Mouse (Mus musculus): ENCODE measurements around the gene Uqcrh. TPM values are rescaled to one million over a fixed set of nuclear protein-coding genes. Genes with fewer than 3 reads are reported as not detected.

The Uqcrh gene
- total and polyA plus RNA-seq, 2 experiments = 193 to 609 TPM

- no peaks in the 10 kb centered on the region for H3K27me3 ChIP-seq (ENCODE audit: control insufficient read depth, insufficient read depth, low read length)
- peaks cover 21% of the 10 kb centered on the region for H3K79me2 ChIP-seq (ENCODE audit: control insufficient read depth, insufficient read depth, low read length)
- no peak overlapping the region for H3K27ac ChIP-seq (replicated peaks; ENCODE audit: insufficient read depth, low read depth, low read length)
- H3K4me3 ChIP-seq (ENCODE audit: insufficient read depth, low read depth, low read length) = no peak overlapping the region
- peak; percentile 61 for DNase-seq (ENCODE audit: extremely low read depth, low read depth, low spot score)
- TF ChIP-seq CTCF (IDR thresholded peaks at IDR 0.05; ENCODE audit: low read depth, low read length) = no peak
- TF ChIP-seq POLR2A (IDR thresholded peaks at IDR 0.05; ENCODE audit: extremely low read depth, insufficient read depth, low read length) = no peak
- WGBS = 30% methylated on average over 3 of the region's 3 CpGs
- H3K4me1 ChIP-seq (ENCODE audit: control insufficient read depth, insufficient read depth, low read length) = peaks cover 15% of the 10 kb centered on the region
- H3K9ac ChIP-seq (ENCODE audit: low read depth, low read length) = peak overlapping the region; percentile 97
- H3K36me3 ChIP-seq (ENCODE audit: control insufficient read depth, insufficient read depth, low read length) = peaks cover 20% of the 10 kb centered on the region
Observed at GRCm38 (mm10) chr4:116077240-116078095, 2.6 kb upstream of the Uqcrh start.

- DNase-seq (ENCODE audit: extremely low read depth, low read depth, low spot score) = peak; percentile 51
- Histone ChIP-seq H3K79me2 (ENCODE audit: control insufficient read depth, insufficient read depth, low read length) (peaks cover 21% of the 10 kb centered on the region), H3K4me3 (ENCODE audit: insufficient read depth, low read depth, low read length) (peak overlapping the region; percentile 92), H3K9ac (ENCODE audit: low read depth, low read length) (peak overlapping the region; percentile 97), H3K4me1 (ENCODE audit: control insufficient read depth, insufficient read depth, low read length) (peaks cover 15% of the 10 kb centered on the region), H3K27ac (replicated peaks; ENCODE audit: insufficient read depth, low read depth, low read length) (peak overlapping the region; percentile 61), H3K27me3 (ENCODE audit: control insufficient read depth, insufficient read depth, low read length) (no peaks in the 10 kb centered on the region), H3K36me3 (ENCODE audit: control insufficient read depth, insufficient read depth, low read length) (peaks cover 16% of the 10 kb centered on the region)
- WGBS = 2% methylated on average over 37 of the region's 37 CpGs
- TF ChIP-seq CTCF (IDR thresholded peaks at IDR 0.05; ENCODE audit: low read depth, low read length) = no peak
Observed at GRCm38 (mm10) chr4:116076369-116077231, 1.7 kb upstream of the Uqcrh start.

GRCm38 (mm10) chr4:116075631-116076368 lies 929 bp upstream of the Uqcrh start:
- TF ChIP-seq POLR2A (IDR thresholded peaks at IDR 0.05; ENCODE audit: extremely low read depth, insufficient read depth, low read length) (no peak), CTCF (IDR thresholded peaks at IDR 0.05; ENCODE audit: low read depth, low read length) (peak; percentile 50; the same call in 1 of the 2 replicates)
- Histone ChIP-seq H3K36me3 (ENCODE audit: control insufficient read depth, insufficient read depth, low read length) (peaks cover 12% of the 10 kb centered on the region), H3K9ac (ENCODE audit: low read depth, low read length) (peak overlapping the region; percentile 97), H3K27ac (replicated peaks; ENCODE audit: insufficient read depth, low read depth, low read length) (peak overlapping the region; percentile 61), H3K4me3 (ENCODE audit: insufficient read depth, low read depth, low read length) (peak overlapping the region; percentile 92), H3K4me1 (ENCODE audit: control insufficient read depth, insufficient read depth, low read length) (peaks cover 15% of the 10 kb centered on the region), H3K79me2 (ENCODE audit: control insufficient read depth, insufficient read depth, low read length) (peaks cover 26% of the 10 kb centered on the region), H3K27me3 (ENCODE audit: control insufficient read depth, insufficient read depth, low read length) (no peaks in the 10 kb centered on the region)
- DNase-seq (ENCODE audit: extremely low read depth, low read depth, low spot score) = peak; percentile 41
- WGBS = under 1% methylated on average over 74 of the region's 77 CpGs

GRCm38 (mm10) chr4:116074145-116074675 lies 661 bp downstream of the Uqcrh start:
- TF ChIP-seq POLR2A (IDR thresholded peaks at IDR 0.05; ENCODE audit: extremely low read depth, insufficient read depth, low read length) = no peak
- TF ChIP-seq CTCF (IDR thresholded peaks at IDR 0.05; ENCODE audit: low read depth, low read length) = peak; percentile 16; the same call in 1 of the 2 replicates
- Histone ChIP-seq H3K36me3 (ENCODE audit: control insufficient read depth, insufficient read depth, low read length) (peaks cover 16% of the 10 kb centered on the region), H3K27ac (replicated peaks; ENCODE audit: insufficient read depth, low read depth, low read length) (peak overlapping the region; percentile 48), H3K27me3 (ENCODE audit: control insufficient read depth, insufficient read depth, low read length) (no peaks in the 10 kb centered on the region), H3K79me2 (ENCODE audit: control insufficient read depth, insufficient read depth, low read length) (peaks cover 26% of the 10 kb centered on the region), H3K9ac (ENCODE audit: low read depth, low read length) (peak overlapping the region; percentile 73; the same call in 1 of the 2 replicates), H3K4me3 (ENCODE audit: insufficient read depth, low read depth, low read length) (peak overlapping the region; percentile 82), H3K4me1 (ENCODE audit: control insufficient read depth, insufficient read depth, low read length) (peaks cover 15% of the 10 kb centered on the region)
- 1% methylated on average over 8 of the region's 8 CpGs for WGBS
- peak; percentile 76 for DNase-seq (ENCODE audit: extremely low read depth, low read depth, low spot score)

- Histone ChIP-seq H3K27me3 (ENCODE audit: control insufficient read depth, insufficient read depth, low read length) (no peaks in the 10 kb centered on the region), H3K4me1 (ENCODE audit: control insufficient read depth, insufficient read depth, low read length) (peaks cover 15% of the 10 kb centered on the region), H3K79me2 (ENCODE audit: control insufficient read depth, insufficient read depth, low read length) (peaks cover 26% of the 10 kb centered on the region), H3K9ac (ENCODE audit: low read depth, low read length) (no peak overlapping the region), H3K27ac (replicated peaks; ENCODE audit: insufficient read depth, low read depth, low read length) (no peak overlapping the region), H3K36me3 (ENCODE audit: control insufficient read depth, insufficient read depth, low read length) (peaks cover 26% of the 10 kb centered on the region), H3K4me3 (ENCODE audit: insufficient read depth, low read depth, low read length) (no peak overlapping the region)
- TF ChIP-seq POLR2A (IDR thresholded peaks at IDR 0.05; ENCODE audit: extremely low read depth, insufficient read depth, low read length) (no peak), CTCF (IDR thresholded peaks at IDR 0.05; ENCODE audit: low read depth, low read length) (no peak)
- WGBS = 40% methylated on average over 4 of the region's 4 CpGs
- peak; percentile 61 for DNase-seq (ENCODE audit: extremely low read depth, low read depth, low spot score)
Observed at GRCm38 (mm10) chr4:116073146-116073545, 1.7 kb downstream of the Uqcrh start.
